Mouse (Mus musculus): Measurements from ENCODE around the gene Cd200r4.
"Not testable (repeated sequence)": the region's sequence is repeated elsewhere in the genome, so short reads cannot be mapped to it uniquely, and the experiment has no call there.

The Cd200r4 gene

DNA sequence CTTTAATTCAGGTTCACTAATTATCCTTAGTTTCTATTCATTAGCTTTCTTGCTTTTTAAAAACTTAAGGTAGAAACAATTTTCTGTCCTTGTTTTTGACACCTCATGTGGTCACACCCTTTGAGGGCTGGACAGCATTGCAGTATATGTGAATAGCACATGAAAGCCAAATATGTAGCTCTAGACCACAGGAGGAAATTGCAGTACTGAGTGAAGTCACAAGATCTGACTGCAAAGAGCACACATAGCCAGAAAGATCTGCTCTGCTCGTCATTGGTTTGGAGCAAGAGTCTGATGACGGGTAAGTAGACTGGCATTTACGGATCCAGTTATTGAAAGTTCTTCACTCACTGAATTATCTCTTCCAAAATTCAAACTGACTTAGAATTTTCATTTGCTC lies at the start of gene Cd200r4:
Cd200r4 (plus strand) TSS at position 190 of the 400 bp plus-strand sequence.
- DNase-seq (ENCODE audit: low spot score): no peak

DNA sequence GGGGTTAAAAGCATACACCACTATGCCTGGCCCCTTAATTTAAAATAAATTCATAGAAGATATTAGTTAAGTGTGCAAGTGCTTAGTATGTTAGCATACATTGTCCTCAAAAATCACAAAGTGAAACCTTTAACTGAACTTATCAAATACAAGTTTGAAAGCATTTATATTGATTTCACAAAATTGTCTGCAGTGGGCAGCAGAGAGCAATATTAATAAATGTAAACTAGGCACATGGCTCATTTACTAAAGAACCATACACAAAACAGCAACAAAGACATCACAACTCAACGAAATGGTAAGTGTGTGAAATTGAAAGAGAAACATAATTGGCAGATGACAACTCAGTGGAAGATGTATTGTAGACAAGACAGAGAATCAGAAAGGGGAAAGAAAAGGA lies 49.7 kb upstream of the Cd200r4 start:
- DNase-seq (ENCODE audit: low spot score): no peak

- DNase-seq (ENCODE audit: low spot score): no peak
These were observed 45.8 kb upstream of the Cd200r4 start, which contains the start of gene Cd200r1 for GRCm38 (mm10) chr16:44765555-44766319. Gene Cd200r1 (plus strand): TSS chr16:44765736.

DNA sequence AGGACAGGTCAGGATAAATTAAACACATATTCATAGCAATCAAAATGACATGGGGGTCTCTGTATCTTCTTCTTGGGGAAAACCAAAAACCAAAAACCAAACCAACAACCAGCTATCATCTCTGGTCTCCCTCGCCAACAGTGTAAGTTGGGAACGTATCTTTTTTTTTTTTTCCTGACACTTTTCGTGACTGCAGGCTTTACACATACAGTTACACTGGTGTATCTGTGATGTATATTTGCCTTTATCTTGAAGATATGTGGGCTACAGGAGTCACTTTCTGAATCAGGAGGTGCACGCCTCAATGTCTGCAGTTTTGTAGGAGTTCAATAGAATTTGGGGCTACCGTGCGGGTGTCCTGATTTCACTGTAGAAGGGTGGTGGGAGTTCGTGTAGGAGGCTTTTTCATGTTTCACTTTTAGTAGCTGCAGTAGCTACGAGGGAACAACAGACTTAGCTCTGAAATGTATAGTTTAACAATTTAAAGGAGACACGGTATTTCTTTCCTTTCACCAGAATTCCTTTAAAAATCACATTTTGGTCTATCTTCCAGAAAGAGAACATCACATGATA lies 45.1 kb upstream of the Cd200r4 start:
- DNase-seq (ENCODE audit: low spot score): no peak

DNA sequence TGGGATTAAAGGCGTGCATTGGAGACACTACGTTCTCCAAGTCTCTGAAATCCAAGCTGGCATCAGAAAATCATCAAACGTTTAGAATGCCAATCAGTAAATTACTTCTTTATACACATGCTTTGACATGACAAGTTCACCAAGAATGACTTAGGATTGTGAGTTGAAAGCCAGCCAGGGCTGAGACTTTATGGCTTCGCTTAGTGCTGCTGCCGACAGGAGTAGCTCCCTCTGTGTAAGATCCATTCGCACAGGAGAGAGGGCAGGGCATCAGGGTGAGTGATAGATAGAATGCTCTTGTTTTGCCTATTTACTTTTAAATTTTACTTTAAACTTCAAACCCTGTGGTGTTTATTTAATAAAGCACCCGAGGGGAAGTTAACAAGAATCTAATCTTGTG lies 44.0 kb upstream of the Cd200r4 start:
- DNase-seq (ENCODE audit: low spot score): no peak

GRCm38 (mm10) chr16:44767967-44768366 lies 43.6 kb upstream of the Cd200r4 start:
- DNase-seq (ENCODE audit: low spot score): peak; percentile 53

DNA sequence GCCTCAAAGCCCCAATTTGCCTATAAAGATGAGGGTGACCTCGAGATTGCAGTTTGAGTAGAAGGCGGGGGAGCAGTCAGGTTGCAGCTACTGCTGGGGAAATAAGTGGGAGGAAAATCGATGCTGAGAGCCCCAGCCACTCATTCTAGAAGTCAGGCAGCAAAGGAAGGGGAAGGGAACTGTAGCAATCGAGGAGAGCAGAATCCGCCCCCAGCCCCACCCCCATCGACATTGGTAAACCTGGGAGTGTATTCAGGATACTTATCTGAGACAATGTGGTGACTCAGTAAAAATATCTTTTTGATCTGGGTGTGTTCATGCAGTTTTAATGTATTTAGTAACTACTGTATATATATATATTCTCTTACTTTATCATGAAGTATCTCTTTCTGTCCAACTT lies 39.0 kb upstream of the Cd200r4 start:
- no peak for DNase-seq (ENCODE audit: low spot score)

GRCm38 (mm10) chr16:44773673-44774072 lies 37.9 kb upstream of the Cd200r4 start:
- no peak for DNase-seq (ENCODE audit: low spot score)

DNA sequence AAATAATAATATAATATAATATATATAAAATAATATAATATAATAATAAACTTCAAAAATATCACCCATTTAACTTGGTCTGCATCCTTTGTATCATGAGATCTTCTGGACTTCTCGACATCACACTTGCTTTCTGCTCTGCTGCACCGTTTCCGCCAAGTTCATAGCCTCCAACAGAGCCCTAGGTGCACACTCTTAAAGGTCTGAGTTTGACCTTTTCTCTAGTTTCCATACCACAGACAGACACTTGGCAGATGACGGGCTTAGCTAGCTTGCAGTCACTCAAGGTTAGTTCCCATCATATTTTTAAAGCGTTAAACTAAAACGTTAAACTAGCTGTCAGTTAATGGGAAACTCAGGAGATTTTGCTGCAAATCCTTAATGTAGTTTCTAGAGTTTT lies 37.3 kb upstream of the Cd200r4 start:
- DNase-seq (ENCODE audit: low spot score): no peak

DNA sequence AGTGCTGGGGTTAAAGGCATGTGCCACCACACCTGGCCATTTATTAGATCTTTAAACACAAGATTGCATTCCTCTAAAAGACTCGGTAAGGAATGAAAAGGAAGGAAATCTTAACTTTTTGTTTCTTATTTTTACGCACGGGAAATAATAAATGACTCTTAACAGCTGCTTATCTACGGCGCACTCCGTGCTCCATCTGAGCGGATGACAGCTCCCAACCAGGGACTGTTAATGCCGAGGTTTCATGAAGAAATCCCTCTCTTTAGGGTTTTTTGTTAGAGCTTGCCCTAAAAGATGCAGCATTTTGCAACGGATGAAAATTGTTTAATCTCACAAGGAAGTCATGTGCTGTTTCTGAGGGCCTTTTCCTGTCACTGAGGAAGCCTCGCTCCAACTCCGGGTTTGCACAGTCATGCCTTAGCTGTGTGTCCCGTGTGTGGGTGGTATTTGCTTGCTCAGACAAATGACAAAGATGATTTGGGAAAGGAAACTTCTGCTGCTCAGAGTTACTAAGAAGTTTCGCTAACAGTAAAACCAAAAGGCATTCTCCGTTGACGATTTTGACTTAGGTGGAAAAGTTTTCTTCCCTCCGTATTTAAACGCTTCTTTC lies 32.9 kb upstream of the Cd200r4 start:
- no peak for DNase-seq (ENCODE audit: low spot score)

DNA sequence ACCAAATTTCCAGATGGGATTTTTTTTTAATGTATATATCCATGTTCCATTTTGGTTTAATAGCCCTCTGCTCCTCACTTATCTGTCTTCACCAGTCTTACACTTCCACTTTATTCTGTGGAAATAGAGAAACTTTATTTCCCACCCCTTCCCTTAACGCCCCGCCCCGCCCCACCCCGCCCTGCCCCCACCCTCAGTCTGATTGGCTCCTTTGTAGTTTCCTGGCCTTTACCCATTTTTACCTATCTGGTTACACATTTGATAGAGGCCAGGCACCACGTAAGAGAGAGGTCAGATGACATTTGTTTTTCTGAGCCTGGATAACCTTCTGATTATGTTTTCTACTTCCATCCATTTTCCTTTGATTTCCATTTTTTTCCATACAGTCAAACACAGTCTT lies 32.0 kb upstream of the Cd200r4 start:
- DNase-seq (ENCODE audit: low spot score): no peak

DNA sequence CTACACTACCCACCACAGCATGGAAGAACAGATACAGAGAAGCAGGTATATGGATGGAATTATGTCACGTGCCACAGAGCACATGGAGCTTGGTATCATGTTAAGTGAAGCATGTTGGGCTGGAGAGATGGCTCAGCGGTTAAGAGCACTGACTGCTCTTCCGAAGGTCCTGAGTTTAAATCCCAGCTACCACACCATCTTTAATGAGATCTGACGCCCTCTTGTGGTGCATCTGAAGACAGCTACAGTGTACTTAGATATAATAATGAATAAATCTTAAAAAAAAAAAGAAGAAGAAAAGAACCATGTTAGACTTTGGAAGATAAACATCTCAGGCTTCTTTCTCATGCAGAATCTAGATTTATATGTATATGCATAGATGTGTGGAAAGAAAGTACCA lies 30.8 kb upstream of the Cd200r4 start:
- DNase-seq (ENCODE audit: low spot score): no peak

- DNase-seq (ENCODE audit: low spot score): no peak
These were observed 24.6 kb upstream of the Cd200r4 start for GRCm38 (mm10) chr16:44786934-44787333.

DNA sequence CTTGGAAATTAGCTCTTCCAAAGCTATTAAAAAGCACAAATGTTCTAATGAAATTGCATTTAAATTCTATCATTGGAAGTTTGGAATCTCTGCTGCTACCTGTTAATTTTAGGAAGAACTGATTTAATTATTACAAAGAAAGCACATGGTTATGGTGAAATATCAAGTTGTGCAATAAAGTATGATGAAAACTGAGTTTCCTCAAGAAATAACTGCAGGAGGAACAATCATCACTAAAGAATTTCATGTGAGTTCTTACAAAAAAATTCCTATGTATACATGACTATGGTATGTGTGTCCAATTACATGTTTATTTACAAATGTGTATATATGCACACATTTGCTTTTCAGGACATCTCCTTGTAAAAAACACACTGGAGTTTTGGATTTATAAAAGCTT lies 17.1 kb upstream of the Cd200r4 start:
- no peak for DNase-seq (ENCODE audit: low spot score)

GRCm38 (mm10) chr16:44805976-44806375 lies 5.6 kb upstream of the Cd200r4 start:
- DNase-seq (ENCODE audit: low spot score): no peak

- DNase-seq (ENCODE audit: low spot score): not testable (repeated sequence)
These were observed 1.3 kb upstream of the Cd200r4 start for GRCm38 (mm10) chr16:44810223-44810622.

- no peak for DNase-seq (ENCODE audit: low spot score)
These were observed 1.0 kb downstream of the Cd200r4 start for GRCm38 (mm10) chr16:44812468-44813065.

DNA sequence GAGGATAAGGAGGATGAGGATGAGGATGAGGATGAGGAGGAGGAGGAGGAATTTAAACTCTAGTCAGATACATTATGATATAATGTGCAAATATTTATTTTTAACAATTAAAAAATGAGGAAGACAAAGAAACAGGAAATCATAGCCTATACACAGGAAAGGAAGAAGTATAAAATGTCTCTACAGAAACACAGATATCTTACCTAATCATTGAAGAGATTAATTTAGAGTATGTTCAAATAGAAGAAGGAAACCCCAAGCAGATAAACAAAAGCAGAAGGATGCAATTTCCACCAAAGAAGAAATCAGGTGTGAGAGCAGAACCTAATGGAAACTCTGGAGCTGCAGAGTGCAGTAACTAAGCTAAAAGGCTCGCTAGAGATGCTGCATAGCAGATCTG lies 6.5 kb downstream of the Cd200r4 start:
- DNase-seq (ENCODE audit: low spot score): no peak

DNA sequence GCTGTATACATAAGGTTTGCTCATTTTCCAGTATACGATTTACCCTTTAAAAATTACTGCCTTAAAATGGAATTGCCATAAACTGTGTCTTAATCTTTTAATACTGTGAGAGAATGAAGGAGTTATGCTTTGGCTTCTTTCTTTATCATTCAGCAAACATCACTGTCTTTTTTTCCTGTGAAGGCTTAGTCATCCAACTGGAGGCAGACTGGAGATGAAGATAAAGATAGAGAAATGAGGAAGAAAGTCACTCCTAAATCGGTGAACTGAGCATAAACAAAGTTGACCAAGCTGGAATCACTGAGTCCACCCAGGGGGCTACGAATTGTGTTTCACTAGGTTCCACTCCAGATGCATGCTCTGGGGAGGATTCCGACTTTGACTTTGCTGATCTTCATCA lies 9.0 kb downstream of the Cd200r4 start:
- DNase-seq (ENCODE audit: low spot score): no peak

- DNase-seq (ENCODE audit: low spot score): no peak
These were observed 20.8 kb downstream of the Cd200r4 start for GRCm38 (mm10) chr16:44832286-44832685.

DNA sequence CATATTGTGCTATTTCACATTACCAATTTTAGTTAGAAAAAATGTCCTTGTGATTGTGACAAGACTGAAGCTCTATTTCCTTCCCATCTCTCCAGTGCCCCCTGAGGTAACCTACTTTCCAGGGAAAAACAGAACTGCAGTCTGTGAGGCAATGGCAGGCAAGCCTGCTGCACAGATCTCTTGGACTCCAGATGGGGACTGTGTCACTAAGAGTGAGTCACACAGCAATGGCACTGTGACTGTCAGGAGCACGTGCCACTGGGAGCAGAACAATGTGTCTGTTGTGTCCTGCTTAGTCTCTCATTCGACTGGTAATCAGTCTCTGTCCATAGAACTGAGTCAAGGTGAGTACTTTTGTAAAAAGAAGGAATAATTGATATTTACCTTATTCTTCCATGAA lies 21.7 kb downstream of the Cd200r4 start:
- DNase-seq (ENCODE audit: low spot score): not testable (repeated sequence)

DNA sequence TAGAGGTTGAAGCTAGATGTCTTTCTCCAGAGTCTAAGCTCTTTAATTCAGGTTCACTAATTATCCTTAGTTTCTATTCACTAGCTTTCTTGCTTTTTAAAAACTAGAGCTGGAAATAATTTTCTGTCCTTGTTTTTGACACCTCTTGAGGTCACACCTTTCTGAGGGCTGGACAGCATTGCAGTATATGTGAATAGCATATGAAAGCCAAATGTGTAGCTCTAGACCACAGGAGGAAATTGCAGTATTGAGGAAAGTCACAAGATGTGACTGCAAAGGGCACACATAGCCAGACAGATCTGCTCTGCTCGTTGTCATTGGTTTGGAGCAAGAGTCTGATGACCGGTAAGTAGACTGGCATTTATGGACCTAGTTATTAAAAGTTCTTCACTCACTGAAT lies 55.3 kb downstream of the Cd200r4 start, which contains the start of gene Cd200r2:
Cd200r2 (plus strand) TSS at position 301 of the 400 bp plus-strand sequence.
- no peak for DNase-seq (ENCODE audit: low spot score)

DNA sequence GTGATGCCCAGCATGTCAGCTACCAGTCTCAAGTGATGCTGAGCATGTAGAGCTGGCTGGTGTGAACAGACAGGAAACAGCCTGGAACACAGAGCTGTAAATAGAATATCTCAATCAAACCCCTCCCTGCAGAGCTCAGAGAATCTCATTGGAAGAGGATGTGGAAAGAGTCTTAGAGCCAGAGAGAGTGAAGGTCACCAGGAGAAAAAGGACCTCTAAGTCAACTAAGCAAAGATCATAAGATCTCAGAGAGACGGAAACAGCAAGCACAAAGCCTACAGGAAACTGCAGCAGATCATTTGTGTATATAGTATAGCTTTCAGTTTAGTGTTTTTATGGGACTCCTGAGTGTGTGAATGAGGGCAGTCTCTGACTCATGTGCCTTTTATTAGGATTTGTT lies 63.6 kb downstream of the Cd200r4 start:
- DNase-seq (ENCODE audit: low spot score): no peak
